Mouse (Mus musculus) common myeloid progenitor, adult 5-6 weeks (primary cell): Measurements from ENCODE around the gene Kbtbd2. TPM values are rescaled to one million over a fixed set of nuclear protein-coding genes. Genes with fewer than 3 reads are reported as not detected.
A peak's percentile ranks its signal among the peaks of the same experiment; 100 is the strongest.

Experiments used
- ATAC-seq: replicated peaks from 2 replicates; pipeline ENCODE4 v1.8.0; 2016; ENCODE audit warnings: low read depth, mild to moderate bottlenecking, moderate TSS enrichment, inconsistent platforms; ENCODE audit not compliant: poor library complexity, severe bottlenecking
- total RNA-seq: library from RNA; stranded (forward); fragments of 200-1000, 187-1606 nt; gene quantifications from 2 replicates; pipeline ENCODE4 v1.2.3, GENCODE M21; 2017

Kbtbd2 gene
- 46.2 and 48.8 TPM in 2 replicates for total RNA-seq

- peak; percentile 79 for ATAC-seq
Measured at GRCm38 (mm10) chr6:56797311-56798151, at the start of gene Kbtbd2. TSS of gene Kbtbd2 (minus strand) at chr6:56797813.

- ATAC-seq: 0 out of 2 replicates have a peak, but pooled peaks have one; percentile 32
Measured at GRCm38 (mm10) chr6:56844365-56844764, 46.8 kb upstream of the Kbtbd2 start.

GRCm38 (mm10) chr6:56843229-56843628 lies 45.6 kb upstream of the Kbtbd2 start:
- no peak for ATAC-seq

- no peak for ATAC-seq
Measured at GRCm38 (mm10) chr6:56837621-56838020, 40.0 kb upstream of the Kbtbd2 start.

- no peak for ATAC-seq
Measured at GRCm38 (mm10) chr6:56837166-56837565, 39.6 kb upstream of the Kbtbd2 start.

GRCm38 (mm10) chr6:56835532-56835931 lies 37.9 kb upstream of the Kbtbd2 start:
- no peak for ATAC-seq

- no peak for ATAC-seq
Measured at GRCm38 (mm10) chr6:56834769-56835168, 37.2 kb upstream of the Kbtbd2 start.

- ATAC-seq: no peak
Measured at GRCm38 (mm10) chr6:56832830-56833229, 35.2 kb upstream of the Kbtbd2 start.

- ATAC-seq: peak; percentile 13; the same call in 1 of the 2 replicates
Measured at GRCm38 (mm10) chr6:56832407-56832796, 34.8 kb upstream of the Kbtbd2 start.

GRCm38 (mm10) chr6:56831697-56832406 lies 34.2 kb upstream of the Kbtbd2 start, which contains the start of gene Fkbp9:
TSS of gene Fkbp9 (plus strand) at chr6:56832059.
- peak; percentile 85 for ATAC-seq

- no peak for ATAC-seq
Measured at GRCm38 (mm10) chr6:56825657-56826056, 28.0 kb upstream of the Kbtbd2 start.

GRCm38 (mm10) chr6:56819124-56819487 lies 21.5 kb upstream of the Kbtbd2 start:
- ATAC-seq: no peak

- ATAC-seq: no peak
Measured at GRCm38 (mm10) chr6:56818436-56819123, 21.0 kb upstream of the Kbtbd2 start.

- ATAC-seq: no peak
Measured at GRCm38 (mm10) chr6:56813332-56813731, 15.7 kb upstream of the Kbtbd2 start.

- peak; percentile 97 for ATAC-seq
Measured at GRCm38 (mm10) chr6:56808656-56809055, 11.0 kb upstream of the Kbtbd2 start.

- ATAC-seq: no peak
Measured at GRCm38 (mm10) chr6:56806195-56806594, 8.6 kb upstream of the Kbtbd2 start.

GRCm38 (mm10) chr6:56805026-56805425 lies 7.4 kb upstream of the Kbtbd2 start:
- no peak for ATAC-seq

GRCm38 (mm10) chr6:56798152-56798465 lies 496 bp upstream of the Kbtbd2 start:
- no peak for ATAC-seq

- peak; percentile 40 for ATAC-seq
Measured at GRCm38 (mm10) chr6:56796668-56797141, 908 bp downstream of the Kbtbd2 start.

- no peak for ATAC-seq
Measured at GRCm38 (mm10) chr6:56796232-56796631, 1.4 kb downstream of the Kbtbd2 start.

- no peak for ATAC-seq
Measured at GRCm38 (mm10) chr6:56794834-56795233, 2.8 kb downstream of the Kbtbd2 start.
